Comparison of ENCODE assay signal across 8 mouse cellular contexts in genomic region chr12:89812550-89813207, GRCm38 (mm10).
DNase-seq lines count a peak whose midpoint lies in the region; ATAC-seq and TF ChIP-seq lines count a peak whose summit lies in the region.

No protein-coding gene starts in this region.

- no peak overlapping the region for H3K27ac ChIP-seq in lung, embryonic 14.5 days (ENCODE audit: low read depth)
- H3K27ac ChIP-seq in forebrain, embryonic 10.5 days, result 0 out of 2 replicates have a peak overlapping the region, but pooled peaks have one; percentile 36
- no peak overlapping the region for H3K27ac ChIP-seq in intestine, embryonic 16.5 days (ENCODE audit: low read length)
- peak overlapping the region; percentile 45 for H3K27ac ChIP-seq in neural tube, embryonic 14.5 days (ENCODE audit: low read depth, low read length)

- H3K4me1 ChIP-seq in lung, embryonic 14.5 days (ENCODE audit: insufficient read depth), result 0 out of 2 replicates have a peak, but pooled peaks cover 2% of the 10 kb centered on the region
- H3K4me1 ChIP-seq in forebrain, embryonic 10.5 days, result peaks cover 33% of the 10 kb centered on the region
- 0 out of 2 replicates have a peak, but pooled peaks cover 3% of the 10 kb centered on the region for H3K4me1 ChIP-seq in intestine, embryonic 16.5 days (ENCODE audit: control insufficient read depth, insufficient read depth, low read length)
- H3K4me1 ChIP-seq in neural tube, embryonic 14.5 days (ENCODE audit: control insufficient read depth, insufficient read depth, low read length), result peaks cover 11% of the 10 kb centered on the region; the same call in 1 of the 2 replicates

- peaks cover 4% of the 10 kb centered on the region; the same call in 1 of the 2 replicates for H3K27me3 ChIP-seq in lung, embryonic 14.5 days (ENCODE audit: insufficient read depth, low read length)
- H3K27me3 ChIP-seq in forebrain, embryonic 10.5 days (ENCODE audit: poor library complexity, severe bottlenecking), result peaks cover 78% of the 10 kb centered on the region
- H3K27me3 ChIP-seq in intestine, embryonic 16.5 days (replicated peaks; ENCODE audit: control insufficient read depth, insufficient read depth, low read length), result 0 out of 2 replicates have a peak, but pooled peaks cover 12% of the 10 kb centered on the region
- no peaks in the 10 kb centered on the region for H3K27me3 ChIP-seq in neural tube, embryonic 14.5 days (ENCODE audit: control insufficient read depth, insufficient read depth, low read length)

- peak overlapping the region; percentile 42 for H3K9ac ChIP-seq in lung, embryonic 14.5 days
- no peak overlapping the region; the same call in none of the 2 replicates for H3K9ac ChIP-seq in intestine, embryonic 16.5 days (ENCODE audit: low read depth, low read length)
- H3K9ac ChIP-seq in neural tube, embryonic 14.5 days (replicated peaks; ENCODE audit: low read depth, low read length), result peak overlapping the region; percentile 48

- no peaks in the 10 kb centered on the region for H3K36me3 ChIP-seq in lung, embryonic 14.5 days (ENCODE audit: insufficient read depth)
- no peaks in the 10 kb centered on the region for H3K36me3 ChIP-seq in forebrain, embryonic 10.5 days (replicated peaks)
- no peaks in the 10 kb centered on the region for H3K36me3 ChIP-seq in intestine, embryonic 16.5 days (ENCODE audit: control insufficient read depth, insufficient read depth, low read length)
- H3K36me3 ChIP-seq in neural tube, embryonic 14.5 days (ENCODE audit: control insufficient read depth, insufficient read depth, low read length), result no peaks in the 10 kb centered on the region

- DNase-seq in lung, embryonic 14.5 days, result peak; percentile 25
- no peak for DNase-seq in lung, postnatal 14 days
- no peak for DNase-seq in forebrain, embryonic 10.5 days (ENCODE audit: extremely low spot score, low spot score)
- no peak for DNase-seq in adipocyte (ENCODE audit: low spot score)
- DNase-seq in kidney, adult 11 months, result no peak
- no peak for DNase-seq in layer of hippocampus, adult 9-10 months (ENCODE audit: low spot score)

- WGBS in lung, embryonic 14.5 days, result under 1% methylated on average over 17 of the region's 17 CpGs
- WGBS in forebrain, embryonic 10.5 days, result under 1% methylated on average over 17 of the region's 17 CpGs
- 1% methylated on average over 17 of the region's 17 CpGs for WGBS in intestine, embryonic 16.5 days
- 1% methylated on average over 17 of the region's 17 CpGs for WGBS in neural tube, embryonic 14.5 days

- peak overlapping the region; percentile 41 for H3K4me3 ChIP-seq in lung, embryonic 14.5 days (ENCODE audit: low read depth, low read length)
- peak overlapping the region; percentile 63 for H3K4me3 ChIP-seq in forebrain, embryonic 10.5 days
- H3K4me3 ChIP-seq in intestine, embryonic 16.5 days (ENCODE audit: low read length), result peak overlapping the region; percentile 46
- H3K4me3 ChIP-seq in neural tube, embryonic 14.5 days (ENCODE audit: low read depth, low read length), result peak overlapping the region; percentile 35

- H3K9me3 ChIP-seq in lung, embryonic 14.5 days (ENCODE audit: low read depth, low read length), result no peaks in the 10 kb centered on the region
- no peaks in the 10 kb centered on the region for H3K9me3 ChIP-seq in forebrain, embryonic 10.5 days
- H3K9me3 ChIP-seq in intestine, embryonic 16.5 days (ENCODE audit: control insufficient read depth, low read length), result no peaks in the 10 kb centered on the region
- H3K9me3 ChIP-seq in neural tube, embryonic 14.5 days (ENCODE audit: control insufficient read depth, low read length), result no peaks in the 10 kb centered on the region

- H3K4me2 ChIP-seq in lung, embryonic 14.5 days, result peak overlapping the region; percentile 86
- H3K4me2 ChIP-seq in intestine, embryonic 16.5 days (ENCODE audit: low read depth, low read length), result peak overlapping the region; percentile 80
- H3K4me2 ChIP-seq in neural tube, embryonic 14.5 days (ENCODE audit: low read depth, low read length), result peak overlapping the region; percentile 79

- TF ChIP-seq CTCF in lung, embryonic 14.5 days (IDR thresholded peaks at IDR 0.05; ENCODE audit: low read depth), result no peak

- no peak for ATAC-seq in lung, embryonic 14.5 days (ENCODE audit: insufficient read depth)
- no peak for ATAC-seq in intestine, embryonic 16.5 days
- ATAC-seq in neural tube, embryonic 14.5 days (ENCODE audit: low read depth), result no peak

Comparison
In these comparisons a context has a peak if more than half of its experiments do, and no peak if none do; other contexts are left out.
1. H3K27ac ChIP-seq: peak in forebrain, embryonic 10.5 days (single experiment) and neural tube, embryonic 14.5 days (single experiment); none in lung, embryonic 14.5 days (single experiment) and intestine, embryonic 16.5 days (single experiment).
2. Peak in every context shown above with its lines, with median percentiles within 50 percentile points of each other: H3K4me2 ChIP-seq and H3K4me3 ChIP-seq.